In genomic region chr10:95144414-95145130, GRCm38 (mm10) we compare ENCODE assay signal across 10 mouse cellular contexts.
DNase-seq lines count a peak whose midpoint lies in the region; ATAC-seq and TF ChIP-seq lines count a peak whose summit lies in the region.
"Had no signal": no experiment of that assay in that cellular context is flagged by ENCODE, and none has a peak within 500 bp of the region (broad histone marks: within the 10 kb centered on the region; RNA-seq: fewer than 3 reads in every experiment).

No protein-coding gene starts in this region.

- H3K4me1 ChIP-seq in heart, embryonic 13.5 days = peaks cover 76% of the 10 kb centered on the region
- H3K4me1 ChIP-seq in embryonic facial prominence, embryonic 10.5 days = peaks cover 52% of the 10 kb centered on the region
- H3K4me1 ChIP-seq in forebrain, postnatal 0 days (ENCODE audit: insufficient read depth) = peaks cover 35% of the 10 kb centered on the region
- peaks cover 31% of the 10 kb centered on the region for H3K4me1 ChIP-seq in midbrain, embryonic 14.5 days (ENCODE audit: control insufficient read depth, insufficient read depth, low read length)

- no peaks in the 10 kb centered on the region for H3K27me3 ChIP-seq in heart, embryonic 13.5 days (replicated peaks)
- no peaks in the 10 kb centered on the region for H3K27me3 ChIP-seq in embryonic facial prominence, embryonic 10.5 days (replicated peaks; ENCODE audit: low read depth, poor library complexity, severe bottlenecking)
- no peaks in the 10 kb centered on the region for H3K27me3 ChIP-seq in forebrain, postnatal 0 days (ENCODE audit: insufficient read depth, low read length)
- H3K27me3 ChIP-seq in midbrain, embryonic 14.5 days (ENCODE audit: control insufficient read depth, insufficient read depth, low read length) = no peaks in the 10 kb centered on the region
- H3K27me3 ChIP-seq: megakaryocyte, embryonic 14.5 days had no signal

- 64% methylated on average over 6 of the region's 6 CpGs for WGBS in heart, embryonic 13.5 days
- 56% methylated on average over 6 of the region's 6 CpGs for WGBS in embryonic facial prominence, embryonic 10.5 days
- WGBS in forebrain, postnatal 0 days = 52% methylated on average over 6 of the region's 6 CpGs
- 58% methylated on average over 6 of the region's 6 CpGs for WGBS in midbrain, embryonic 14.5 days

- no peaks in the 10 kb centered on the region for H3K9me3 ChIP-seq in heart, embryonic 13.5 days
- no peaks in the 10 kb centered on the region for H3K9me3 ChIP-seq in embryonic facial prominence, embryonic 10.5 days
- no peaks in the 10 kb centered on the region for H3K9me3 ChIP-seq in forebrain, postnatal 0 days (ENCODE audit: low read length)
- H3K9me3 ChIP-seq in midbrain, embryonic 14.5 days (ENCODE audit: control insufficient read depth, low read length) = no peaks in the 10 kb centered on the region
- H3K9me3 ChIP-seq: megakaryocyte, embryonic 14.5 days had no signal

- H3K36me3 ChIP-seq in heart, embryonic 13.5 days = no peaks in the 10 kb centered on the region
- H3K36me3 ChIP-seq in embryonic facial prominence, embryonic 10.5 days (replicated peaks) = no peaks in the 10 kb centered on the region
- no peaks in the 10 kb centered on the region for H3K36me3 ChIP-seq in forebrain, postnatal 0 days (ENCODE audit: insufficient read depth)
- H3K36me3 ChIP-seq in midbrain, embryonic 14.5 days (ENCODE audit: control insufficient read depth, insufficient read depth, low read length) = no peaks in the 10 kb centered on the region

- ATAC-seq in heart, embryonic 13.5 days (ENCODE audit: extremely low read depth, insufficient number of reproducible peaks, low FRiP score, low TSS enrichment) = no peak
- ATAC-seq in forebrain, postnatal 0 days = no peak
- ATAC-seq in midbrain, embryonic 14.5 days (ENCODE audit: low FRiP score, low TSS enrichment) = no peak

- TF ChIP-seq CTCF in forebrain, postnatal 0 days (IDR thresholded peaks at IDR 0.05; ENCODE audit: low read depth) = no peak

- no peak overlapping the region for H3K4me3 ChIP-seq in heart, embryonic 13.5 days
- no peak overlapping the region for H3K4me3 ChIP-seq in embryonic facial prominence, embryonic 10.5 days
- no peak overlapping the region for H3K4me3 ChIP-seq in forebrain, postnatal 0 days (ENCODE audit: low read depth, low read length)
- no peak overlapping the region for H3K4me3 ChIP-seq in midbrain, embryonic 14.5 days (replicated peaks; ENCODE audit: low read depth, low read length)
- H3K4me3 ChIP-seq: megakaryocyte, embryonic 14.5 days had no signal

- DNase-seq in heart, adult 8-10 months (ENCODE audit: low spot score) = no peak
- no peak for DNase-seq in embryonic facial prominence, embryonic 10.5 days (ENCODE audit: low spot score)
- no peak for DNase-seq in forebrain, postnatal 0 days
- peak; percentile 18 for DNase-seq in midbrain, embryonic 14.5 days
- no peak for DNase-seq in right cerebral cortex, postnatal 36 days (ENCODE audit: low spot score in 2 of 2)
- DNase-seq in spleen, postnatal 36 days (ENCODE audit: low spot score in 2 of 2) = no peak
- DNase-seq in c-Kit-positive CD71-positive TER-119-positive erythroid progenitor cells, embryonic 14.5 days (ENCODE audit: low spot score) = no peak
- DNase-seq: right cerebral cortex, postnatal 25 days had no signal

- peak overlapping the region; percentile 66 for H3K9ac ChIP-seq in heart, embryonic 13.5 days
- H3K9ac ChIP-seq in forebrain, postnatal 0 days = no peak overlapping the region
- no peak overlapping the region for H3K9ac ChIP-seq in midbrain, embryonic 14.5 days (replicated peaks; ENCODE audit: low read length)

- H3K27ac ChIP-seq in heart, embryonic 13.5 days (replicated peaks) = peak overlapping the region; percentile 96
- peak overlapping the region; percentile 66 for H3K27ac ChIP-seq in embryonic facial prominence, embryonic 10.5 days (replicated peaks)
- H3K27ac ChIP-seq in forebrain, postnatal 0 days (ENCODE audit: low read depth, low read length) = peak overlapping the region; percentile 1
- H3K27ac ChIP-seq in midbrain, embryonic 14.5 days (replicated peaks; ENCODE audit: low read depth, low read length) = peak overlapping the region; percentile 65

- no peak overlapping the region for H3K4me2 ChIP-seq in heart, embryonic 13.5 days
- no peak overlapping the region for H3K4me2 ChIP-seq in forebrain, postnatal 0 days (ENCODE audit: low read depth)
- no peak overlapping the region for H3K4me2 ChIP-seq in midbrain, embryonic 14.5 days (ENCODE audit: low read length)

Comparison
In these comparisons a context has a peak if more than half of its experiments do, and no peak if none do; other contexts are left out.
1. H3K27ac ChIP-seq: peak in every context shown above with its lines; median percentile 96 in heart, embryonic 13.5 days; 66 in embryonic facial prominence, embryonic 10.5 days; 65 in midbrain, embryonic 14.5 days; 1 in forebrain, postnatal 0 days.